Mouse (Mus musculus): Measurements from ENCODE around the gene Mier1. TPM values are rescaled to one million over a fixed set of nuclear protein-coding genes. Genes with fewer than 3 reads are reported as not detected.

Gene Mier1
- polyA plus RNA-seq, 1 experiment: 6.4 TPM

DNA sequence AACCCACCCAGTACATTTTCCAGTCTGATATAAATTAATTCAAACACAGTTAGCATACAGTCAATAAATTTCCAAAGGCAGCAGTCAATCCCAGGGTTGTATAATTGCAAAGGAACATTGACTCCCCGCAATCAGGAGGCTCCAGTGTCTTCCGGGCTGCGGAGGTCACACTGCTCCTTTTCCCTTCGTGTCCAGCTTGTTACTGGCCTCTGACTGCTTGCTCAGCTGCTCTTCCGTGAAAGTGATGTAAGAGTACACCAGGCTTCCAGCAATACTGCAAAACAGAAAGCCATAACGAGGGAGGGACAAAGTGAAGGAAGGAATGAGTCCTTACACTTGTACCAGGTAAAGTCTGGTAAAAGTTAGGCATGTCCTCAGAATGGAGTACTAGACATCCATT lies 59.3 kb downstream of the Mier1 start:
- Histone ChIP-seq H3K4me3 (no peak overlapping the region), H3ac (ENCODE audit: control insufficient read depth, insufficient read length) (no peak overlapping the region), H3K4me2 (ENCODE audit: low read depth) (no peak overlapping the region), H3K79me2 (ENCODE audit: control insufficient read depth, insufficient read depth) (no peaks in the 10 kb centered on the region), H3K27me3 (ENCODE audit: control insufficient read depth, insufficient read depth, insufficient read length) (no peaks in the 10 kb centered on the region), H3K36me3 (ENCODE audit: control insufficient read depth, insufficient read depth) (peaks cover 11% of the 10 kb centered on the region)
- TF ChIP-seq MYOG (IDR thresholded peaks at IDR 0.05; ENCODE audit: control insufficient read depth in 1 of 3, insufficient read depth in 1 of 3, insufficient read length in 2 of 3, low read depth in 2 of 3) (no peak), REST (IDR thresholded peaks at IDR 0.05; ENCODE audit: insufficient read depth, insufficient read length) (no peak), CEBPB (IDR thresholded peaks at IDR 0.05; ENCODE audit: insufficient read depth, poor library complexity, severe bottlenecking) (no peak), POLR2AphosphoS2 (IDR thresholded peaks at IDR 0.05; ENCODE audit: insufficient read length, low read depth) (no peak), MYOD1 (IDR thresholded peaks at IDR 0.05; ENCODE audit: control insufficient read depth in 1 of 3, insufficient read length in 2 of 3, low read depth in 2 of 3) (no peak), USF1 (IDR thresholded peaks at IDR 0.05; ENCODE audit: low read depth) (no peak), TCF3 (IDR thresholded peaks at IDR 0.05; ENCODE audit: insufficient read length, low read depth) (no peak)

DNA sequence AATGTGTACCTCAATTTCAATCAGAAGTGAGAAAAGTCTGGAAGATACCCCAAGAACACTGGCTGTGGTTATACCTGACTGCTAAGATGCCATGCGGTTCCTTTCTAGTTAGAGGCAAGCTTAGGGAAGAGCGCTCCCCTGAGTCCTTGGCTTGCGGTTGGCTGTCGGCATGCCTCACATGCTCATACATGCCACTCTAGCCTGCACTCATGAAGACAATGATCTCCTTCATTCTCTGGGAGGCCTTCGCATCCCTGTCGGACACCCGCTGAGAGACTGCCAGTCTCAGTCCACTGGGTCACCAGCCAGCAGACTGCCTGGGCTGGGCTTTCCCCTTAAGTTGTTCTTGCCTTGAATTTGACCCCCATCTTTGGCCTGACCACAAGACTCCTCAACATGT lies 59.8 kb downstream of the Mier1 start:
- no peaks in the 10 kb centered on the region for H3K27me3 ChIP-seq (ENCODE audit: control insufficient read depth, insufficient read depth, insufficient read length)
- H3K4me3 ChIP-seq: no peak overlapping the region
- no peak overlapping the region for H3ac ChIP-seq (ENCODE audit: control insufficient read depth, insufficient read length)
- H3K79me2 ChIP-seq (ENCODE audit: control insufficient read depth, insufficient read depth): no peaks in the 10 kb centered on the region
- peaks cover 11% of the 10 kb centered on the region for H3K36me3 ChIP-seq (ENCODE audit: control insufficient read depth, insufficient read depth)
- no peak overlapping the region for H3K4me2 ChIP-seq (ENCODE audit: low read depth)
- TF ChIP-seq MYOD1 (IDR thresholded peaks at IDR 0.05; ENCODE audit: control insufficient read depth in 1 of 3, insufficient read length in 2 of 3, low read depth in 2 of 3) (no peak), MYOG (IDR thresholded peaks at IDR 0.05; ENCODE audit: control insufficient read depth in 1 of 3, insufficient read depth in 1 of 3, insufficient read length in 2 of 3, low read depth in 2 of 3) (no peak), SRF (IDR thresholded peaks at IDR 0.05; ENCODE audit: control insufficient read depth, insufficient read length, low read depth) (no peak), TCF3 (IDR thresholded peaks at IDR 0.05; ENCODE audit: insufficient read length, low read depth) (no peak), REST (IDR thresholded peaks at IDR 0.05; ENCODE audit: insufficient read depth, insufficient read length) (no peak), CEBPB (IDR thresholded peaks at IDR 0.05; ENCODE audit: insufficient read depth, poor library complexity, severe bottlenecking) (no peak), TCF12 (IDR thresholded peaks at IDR 0.05; ENCODE audit: insufficient read depth, poor library complexity, severe bottlenecking) (no peak), MAX (IDR thresholded peaks at IDR 0.05; ENCODE audit: low read depth) (no peak), POLR2A (IDR thresholded peaks at IDR 0.05; ENCODE audit: insufficient read length, low read depth) (no peak), USF1 (IDR thresholded peaks at IDR 0.05; ENCODE audit: low read depth) (no peak), E2F4 (IDR thresholded peaks at IDR 0.05; ENCODE audit: insufficient read depth) (no peak), POLR2AphosphoS2 (IDR thresholded peaks at IDR 0.05; ENCODE audit: insufficient read length, low read depth) (no peak)

DNA sequence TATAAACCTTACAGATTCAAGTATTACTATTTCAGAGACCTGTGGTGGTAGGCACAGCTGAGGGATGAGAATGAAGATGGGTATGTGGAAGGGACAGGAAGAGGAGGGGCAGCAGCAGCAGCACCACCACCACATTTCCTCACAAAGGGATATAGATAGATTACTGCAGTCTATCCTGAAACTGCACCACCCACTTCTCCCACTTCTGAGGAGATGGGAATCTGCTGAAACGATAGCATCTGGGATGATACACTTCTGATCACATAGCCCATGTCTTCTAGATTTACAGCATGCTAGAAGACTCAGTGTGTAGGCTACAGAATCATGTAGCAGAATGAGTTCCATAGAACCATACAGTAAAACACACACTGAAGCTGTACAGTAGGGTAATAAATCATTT lies 63.5 kb downstream of the Mier1 start:
- peaks cover 5% of the 10 kb centered on the region for H3K36me3 ChIP-seq (ENCODE audit: control insufficient read depth, insufficient read depth)
- H3K79me2 ChIP-seq (ENCODE audit: control insufficient read depth, insufficient read depth): no peaks in the 10 kb centered on the region
- no peak overlapping the region for H3K4me2 ChIP-seq (ENCODE audit: low read depth)
- H3ac ChIP-seq (ENCODE audit: control insufficient read depth, insufficient read length): no peak overlapping the region
- TF ChIP-seq MYOD1 (IDR thresholded peaks at IDR 0.05; ENCODE audit: control insufficient read depth in 1 of 3, insufficient read length in 2 of 3, low read depth in 2 of 3): no peak
- no peak for TF ChIP-seq MAX (IDR thresholded peaks at IDR 0.05; ENCODE audit: low read depth)
- no peak for TF ChIP-seq SRF (IDR thresholded peaks at IDR 0.05; ENCODE audit: control insufficient read depth, insufficient read length, low read depth)
- TF ChIP-seq POLR2AphosphoS2 (IDR thresholded peaks at IDR 0.05; ENCODE audit: insufficient read length, low read depth): no peak
- TF ChIP-seq USF1 (IDR thresholded peaks at IDR 0.05; ENCODE audit: low read depth): no peak
- no peak for TF ChIP-seq E2F4 (IDR thresholded peaks at IDR 0.05; ENCODE audit: insufficient read depth)
- no peak for TF ChIP-seq TCF3 (IDR thresholded peaks at IDR 0.05; ENCODE audit: insufficient read length, low read depth)
- no peak for TF ChIP-seq TCF12 (IDR thresholded peaks at IDR 0.05; ENCODE audit: insufficient read depth, poor library complexity, severe bottlenecking)
- no peak for TF ChIP-seq CEBPB (IDR thresholded peaks at IDR 0.05; ENCODE audit: insufficient read depth, poor library complexity, severe bottlenecking)
- no peak for TF ChIP-seq MYOG (IDR thresholded peaks at IDR 0.05; ENCODE audit: control insufficient read depth in 1 of 3, insufficient read depth in 1 of 3, insufficient read length in 2 of 3, low read depth in 2 of 3)
- TF ChIP-seq REST (IDR thresholded peaks at IDR 0.05; ENCODE audit: insufficient read depth, insufficient read length): no peak
- no peak for TF ChIP-seq POLR2A (IDR thresholded peaks at IDR 0.05; ENCODE audit: insufficient read length, low read depth)
- no peaks in the 10 kb centered on the region for H3K27me3 ChIP-seq (ENCODE audit: control insufficient read depth, insufficient read depth, insufficient read length)
- no peak overlapping the region for H3K4me3 ChIP-seq

DNA sequence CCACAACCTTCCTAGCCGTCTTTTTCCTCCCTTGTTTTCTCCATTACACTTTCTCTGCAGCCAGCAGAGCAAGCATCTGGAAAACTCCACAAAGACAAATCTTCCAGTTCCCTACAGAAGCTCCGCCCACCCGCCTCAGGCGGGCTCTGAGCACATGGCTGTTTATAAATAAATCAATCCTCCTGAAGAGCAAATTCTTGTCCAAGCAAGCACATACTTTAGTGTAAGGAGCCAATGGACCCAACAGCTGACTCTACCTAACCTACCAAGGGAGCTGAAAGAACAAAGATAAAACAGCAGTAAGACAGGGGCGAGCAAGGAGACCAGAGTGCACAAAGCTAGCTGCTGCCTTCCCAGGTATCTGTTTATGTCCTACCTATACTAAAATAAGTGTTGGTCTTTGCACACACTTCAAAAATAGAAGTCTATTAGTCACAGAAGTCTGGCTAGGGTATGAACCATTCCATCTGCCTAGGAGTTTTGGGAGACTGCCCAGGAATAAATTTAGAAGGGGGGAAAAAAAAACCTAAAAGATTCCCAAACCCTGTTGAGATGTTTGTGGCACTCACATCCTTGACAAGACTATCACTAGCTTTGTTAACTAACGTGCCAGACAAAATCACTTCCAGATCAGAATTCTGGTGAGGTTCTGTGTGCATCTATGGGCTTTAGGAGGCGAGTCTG lies 64.6 kb downstream of the Mier1 start:
- Histone ChIP-seq H3K79me2 (ENCODE audit: control insufficient read depth, insufficient read depth) (no peaks in the 10 kb centered on the region), H3ac (ENCODE audit: control insufficient read depth, insufficient read length) (no peak overlapping the region), H3K4me3 (no peak overlapping the region), H3K36me3 (ENCODE audit: control insufficient read depth, insufficient read depth) (peaks cover 6% of the 10 kb centered on the region), H3K27me3 (ENCODE audit: control insufficient read depth, insufficient read depth, insufficient read length) (no peaks in the 10 kb centered on the region), H3K4me2 (ENCODE audit: low read depth) (no peak overlapping the region)
- TF ChIP-seq MYOG (IDR thresholded peaks at IDR 0.05; ENCODE audit: control insufficient read depth in 1 of 3, insufficient read depth in 1 of 3, insufficient read length in 2 of 3, low read depth in 2 of 3) (no peak), USF1 (IDR thresholded peaks at IDR 0.05; ENCODE audit: low read depth) (no peak), POLR2A (IDR thresholded peaks at IDR 0.05; ENCODE audit: insufficient read length, low read depth) (no peak), MYOD1 (IDR thresholded peaks at IDR 0.05; ENCODE audit: control insufficient read depth in 1 of 3, insufficient read length in 2 of 3, low read depth in 2 of 3) (no peak), MAX (IDR thresholded peaks at IDR 0.05; ENCODE audit: low read depth) (no peak), E2F4 (IDR thresholded peaks at IDR 0.05; ENCODE audit: insufficient read depth) (no peak), TCF3 (IDR thresholded peaks at IDR 0.05; ENCODE audit: insufficient read length, low read depth) (no peak), CEBPB (IDR thresholded peaks at IDR 0.05; ENCODE audit: insufficient read depth, poor library complexity, severe bottlenecking) (no peak), POLR2AphosphoS2 (IDR thresholded peaks at IDR 0.05; ENCODE audit: insufficient read length, low read depth) (no peak), SRF (IDR thresholded peaks at IDR 0.05; ENCODE audit: control insufficient read depth, insufficient read length, low read depth) (no peak), TCF12 (IDR thresholded peaks at IDR 0.05; ENCODE audit: insufficient read depth, poor library complexity, severe bottlenecking) (no peak), REST (IDR thresholded peaks at IDR 0.05; ENCODE audit: insufficient read depth, insufficient read length) (no peak)

Measured in myocyte (in vitro differentiated cells).